Mouse (Mus musculus) lung, embryonic 16.5 days (tissue): ENCODE results near the gene Pax2. TPM values are rescaled to one million over a fixed set of nuclear protein-coding genes. Genes with fewer than 3 reads are reported as not detected.
A peak's percentile ranks its signal among the peaks of the same experiment; 100 is the strongest.

Experiments
- ATAC-seq: fragments of 200-750 bp; cut with Nextera tagmentation; 2 replicates; pipeline ENCODE4 v1.8.0; 2017; ENCODE audit warnings: low read depth, mild to moderate bottlenecking, moderate library complexity
- H3K27ac ChIP-seq: fragments of 300-500 bp; sonication (generic); 2 replicates; pipeline ENCODE4 v1.5.1; 2014; ENCODE audit warnings: mild to moderate bottlenecking, control low read depth, low read length
- H3K27me3 ChIP-seq: fragments of 300-500 bp; sonication (generic); 2 replicates; pipeline ENCODE4 v1.6.1; 2014; ENCODE audit warnings: low read depth, low read length, mixed read lengths; ENCODE audit not compliant: control insufficient read depth, insufficient read depth
- H3K36me3 ChIP-seq: fragments of 300-500 bp; sonication (generic); 2 replicates; pipeline ENCODE4 v1.6.1; 2014; ENCODE audit warnings: low read length; ENCODE audit not compliant: control insufficient read depth, insufficient read depth
- H3K4me1 ChIP-seq: fragments of 300-500 bp; sonication (generic); replicated peaks from 2 replicates; pipeline ENCODE4 v1.6.1; 2014; ENCODE audit warnings: low read length, mixed read lengths; ENCODE audit not compliant: control insufficient read depth, insufficient read depth
- H3K4me2 ChIP-seq: fragments of 300-500 bp; sonication (generic); 2 replicates; pipeline ENCODE4 v1.6.1; 2014; ENCODE audit warnings: low read depth, low read length, control low read depth
- H3K4me3 ChIP-seq: fragments of 300-500 bp; sonication (generic); 2 replicates; pipeline ENCODE4 v1.5.1; 2014; ENCODE audit warnings: mild to moderate bottlenecking, low read length, control low read depth
- H3K9ac ChIP-seq: fragments of 300-500 bp; sonication (generic); 2 replicates; pipeline ENCODE4 v1.6.1; 2014; ENCODE audit warnings: low read length, control low read depth
- H3K9me3 ChIP-seq: fragments of 300-500 bp; sonication (generic); 2 replicates; pipeline ENCODE4 v1.6.1; 2016; ENCODE audit warnings: low read length; ENCODE audit not compliant: control insufficient read depth
- WGBS: fragments of 180-500 bp; shearing (Covaris S2); extraction: QIAGEN DNeasy Blood & Tissue Kit; methylation state at CpG from one replicate; pipeline ENCODE4 v1.1.7; 2014; 5-methylcytosine and 5-hydroxymethylcytosine counted together
- polyA plus RNA-seq: library from polyadenylated mRNA; unstranded; fragments of >200 nt; fragmentation: Nextera tagmentation; extraction: Ambion mirVana; gene quantifications from 2 replicates; pipeline ENCODE4 v1.2.1, GENCODE M21; 2015

The Pax2 gene
- 0.05 TPM in 1 of 2 replicates, not detected in the other for polyA plus RNA-seq

DNA sequence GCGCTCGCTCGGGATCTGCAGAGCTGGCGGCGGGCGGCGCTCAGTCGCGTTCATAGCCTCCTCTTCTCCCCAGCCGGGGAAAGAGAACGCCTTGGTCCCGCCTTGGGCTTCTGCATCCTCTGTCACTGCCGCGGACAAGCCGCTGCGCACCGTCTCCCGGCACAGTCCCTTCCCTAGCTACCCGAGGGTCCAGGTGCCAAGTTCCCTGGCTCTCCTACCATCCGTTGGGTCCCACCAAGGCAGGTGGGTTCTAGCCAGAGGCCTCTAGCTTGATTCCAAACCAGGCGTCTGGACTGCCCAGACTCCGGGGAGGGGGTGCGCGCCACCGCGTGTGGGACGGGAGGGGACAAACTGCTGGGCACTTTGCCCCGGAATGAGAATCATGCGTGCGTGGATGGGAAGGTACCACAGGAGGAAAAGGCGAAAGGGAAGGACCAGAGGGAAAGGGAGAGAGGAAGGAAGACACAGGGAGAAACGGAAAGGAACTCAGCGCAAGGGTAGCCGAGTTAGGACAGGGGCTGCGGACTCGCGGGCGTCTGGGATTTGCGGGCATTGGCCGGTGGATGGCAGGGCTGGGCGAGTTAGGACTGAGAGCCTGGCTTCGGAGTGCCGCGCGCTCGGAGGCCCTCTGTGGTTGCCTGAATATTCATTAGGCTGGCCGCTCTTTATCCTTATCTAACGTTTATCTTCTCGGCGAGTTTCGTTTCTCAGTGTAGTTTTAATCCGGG is at the start of gene Pax2:
Gene Pax2, plus strand, starts transcription at position 353 of the 728 bp plus-strand sequence.
- Histone ChIP-seq H3K9ac (peak within 1 kb of the TSS; percentile 4; the same call in 1 of the 2 replicates), H3K4me1 (peaks cover 19% of the 10 kb centered on the region), H3K4me3 (peak within 1 kb of the TSS; percentile 46), H3K4me2 (peak within 1 kb of the TSS; percentile 73), H3K27me3 (peaks cover 90% of the 10 kb centered on the region), H3K9me3 (no peaks in the 10 kb centered on the region), H3K36me3 (no peaks in the 10 kb centered on the region), H3K27ac (no peak within 1 kb of the TSS)
- peak; percentile 32; the same call in 1 of the 2 replicates for ATAC-seq
- under 1% methylated on average over 52 of the region's 52 CpGs for WGBS

DNA sequence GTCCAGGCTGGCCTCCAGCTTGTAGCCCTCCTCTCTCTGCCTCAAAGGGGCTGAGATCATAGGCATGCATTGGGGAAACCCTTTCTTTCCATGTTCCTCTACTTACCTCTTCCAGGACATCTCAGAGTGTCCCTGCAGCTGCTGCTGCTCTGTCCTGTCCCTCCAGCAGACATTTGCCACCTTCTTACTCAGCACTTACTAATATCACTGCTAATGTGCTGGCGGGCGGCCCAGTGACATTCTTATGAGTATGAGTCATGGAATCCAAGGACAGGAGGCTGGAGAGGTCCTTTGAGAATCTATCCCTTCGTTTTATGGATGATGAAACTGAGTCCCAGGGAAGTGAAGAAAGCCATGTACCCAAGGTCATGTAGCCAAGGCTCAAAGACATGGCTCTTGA is 47.0 kb upstream of the Pax2 start:
- 0 out of 2 replicates have a peak, but pooled peaks cover 2% of the 10 kb centered on the region for H3K4me1 ChIP-seq
- WGBS: 8% methylated on average over 3 of the region's 3 CpGs
- H3K4me3 ChIP-seq: no peak overlapping the region
- H3K4me2 ChIP-seq: no peak overlapping the region
- H3K9ac ChIP-seq: no peak overlapping the region
- H3K36me3 ChIP-seq: no peaks in the 10 kb centered on the region
- H3K27me3 ChIP-seq: peaks cover 2% of the 10 kb centered on the region; the same call in 1 of the 2 replicates
- no peak overlapping the region for H3K27ac ChIP-seq
- H3K9me3 ChIP-seq: no peaks in the 10 kb centered on the region; the same call in 1 of the 2 replicates
- peak; percentile 26; the same call in 1 of the 2 replicates for ATAC-seq

DNA sequence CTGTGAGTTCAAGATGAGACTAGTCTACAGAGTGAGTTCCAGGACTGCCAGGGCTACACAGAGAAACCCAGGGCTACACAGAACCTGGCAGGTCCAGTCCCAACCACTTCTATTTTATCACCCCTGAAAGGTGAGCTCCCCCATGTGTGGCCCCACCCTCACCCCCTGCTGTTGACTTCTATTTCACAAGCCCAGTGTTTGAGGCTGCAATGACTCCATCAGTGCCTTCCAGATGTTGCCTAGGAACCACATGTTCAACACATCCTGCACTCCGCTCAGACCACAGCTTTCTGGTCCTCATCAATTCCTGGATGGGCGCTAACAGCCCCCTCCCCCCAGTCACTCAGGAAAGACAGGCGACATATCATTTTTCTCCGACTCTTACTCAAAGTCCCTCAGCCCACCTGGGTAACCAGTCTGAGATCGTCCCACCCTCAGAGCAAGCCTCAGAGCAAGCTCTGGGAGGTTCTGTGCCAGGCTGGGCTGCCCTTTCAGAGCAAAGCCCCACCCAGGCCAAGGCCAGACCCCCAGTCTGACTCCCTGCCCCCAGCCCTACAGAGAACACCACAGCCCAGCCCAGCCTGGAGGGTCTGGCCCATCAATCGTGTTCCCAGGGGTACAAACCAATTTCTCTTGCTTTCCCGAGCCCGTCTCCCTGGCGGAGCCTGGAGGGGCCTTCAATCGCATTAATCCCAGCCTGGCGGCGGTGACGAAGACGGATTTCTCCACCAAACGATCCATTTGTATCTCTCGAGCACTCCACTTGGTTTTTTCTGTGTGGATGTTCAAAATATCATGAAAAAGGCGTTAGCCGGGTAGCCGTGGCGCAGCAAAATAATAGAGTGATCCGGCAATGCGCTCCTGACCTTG is 38.9 kb upstream of the Pax2 start:
- Histone ChIP-seq H3K4me3 (no peak overlapping the region), H3K36me3 (no peaks in the 10 kb centered on the region), H3K27ac (no peak overlapping the region), H3K27me3 (peaks cover 34% of the 10 kb centered on the region), H3K4me1 (peaks cover 10% of the 10 kb centered on the region), H3K9ac (no peak overlapping the region), H3K9me3 (no peaks in the 10 kb centered on the region; the same call in 1 of the 2 replicates), H3K4me2 (no peak overlapping the region)
- WGBS: 53% methylated on average over 22 of the region's 22 CpGs
- no peak for ATAC-seq

DNA sequence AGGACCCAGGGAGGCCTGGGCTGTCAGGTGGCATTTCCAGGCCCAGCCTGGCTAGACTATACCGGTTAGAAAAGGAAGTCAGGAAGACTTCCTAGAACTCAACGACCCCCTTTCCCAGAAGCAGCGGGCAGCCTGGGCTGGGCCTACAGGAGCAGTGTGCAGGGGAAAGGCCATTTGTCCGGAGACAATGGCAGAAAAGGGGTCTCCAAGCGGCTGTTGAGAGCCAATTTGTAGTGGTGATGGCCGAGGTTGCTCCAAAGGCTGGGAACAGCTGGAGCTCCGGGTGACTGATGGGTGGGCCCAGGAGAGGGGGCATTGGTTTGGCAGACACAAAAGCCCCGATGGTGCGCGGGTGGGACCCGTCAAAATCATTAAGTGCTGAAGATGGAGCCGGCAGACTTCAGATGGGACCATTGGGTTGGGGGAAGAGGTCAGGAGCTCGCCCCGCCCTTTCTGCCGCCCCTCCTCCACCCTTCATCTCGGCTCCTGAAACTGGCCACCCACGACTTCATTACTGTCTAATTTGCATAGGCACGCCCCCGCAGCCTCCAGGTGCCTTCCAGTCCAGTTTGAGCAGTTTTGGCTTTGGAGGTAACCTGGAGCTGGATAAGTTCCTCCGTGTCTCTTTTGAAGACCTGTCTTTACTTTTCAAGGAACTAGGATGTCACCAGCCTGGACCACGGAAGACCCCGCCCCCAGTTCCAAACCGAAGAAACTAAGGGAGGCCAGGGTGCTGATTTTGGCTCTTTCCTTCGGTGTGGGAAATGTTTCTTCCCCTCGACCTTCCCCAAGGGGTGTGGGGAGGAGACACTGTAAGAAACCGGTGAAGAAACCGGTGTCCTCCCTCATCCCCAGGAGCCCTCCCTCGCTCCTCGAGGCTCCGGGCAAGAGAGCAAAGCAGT is 36.3 kb upstream of the Pax2 start:
- peaks cover 15% of the 10 kb centered on the region for H3K4me1 ChIP-seq
- H3K36me3 ChIP-seq: no peaks in the 10 kb centered on the region
- no peak overlapping the region for H3K9ac ChIP-seq
- no peaks in the 10 kb centered on the region for H3K9me3 ChIP-seq
- H3K27me3 ChIP-seq: peaks cover 54% of the 10 kb centered on the region
- H3K4me3 ChIP-seq: peak overlapping the region; percentile 47
- 4% methylated on average over 30 of the region's 30 CpGs for WGBS
- H3K4me2 ChIP-seq: peak overlapping the region; percentile 80
- no peak overlapping the region for H3K27ac ChIP-seq
- ATAC-seq: peak; percentile 35; the same call in 1 of the 2 replicates

DNA sequence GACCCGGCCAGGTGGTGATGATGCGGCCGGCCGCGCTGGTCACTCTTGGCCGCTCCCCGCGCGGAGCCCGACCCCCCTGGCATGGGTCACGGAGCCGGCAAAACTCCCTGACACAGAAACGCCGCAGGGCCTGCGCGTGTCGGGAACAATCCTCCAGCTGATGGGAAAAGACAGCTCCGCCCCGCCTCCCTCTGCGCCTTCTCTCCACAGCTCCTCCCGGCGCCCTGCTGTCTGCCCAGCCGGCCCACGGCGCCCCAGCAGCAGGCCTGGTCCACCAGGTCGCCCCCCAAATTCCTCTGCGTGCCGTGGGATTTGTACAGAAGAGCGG is 35.7 kb upstream of the Pax2 start:
- WGBS: under 1% methylated on average over 29 of the region's 29 CpGs
- H3K4me2 ChIP-seq: peak overlapping the region; percentile 80
- H3K36me3 ChIP-seq: no peaks in the 10 kb centered on the region
- H3K27me3 ChIP-seq: peaks cover 60% of the 10 kb centered on the region
- H3K9ac ChIP-seq: peak overlapping the region; percentile 58
- no peak overlapping the region for H3K27ac ChIP-seq
- peaks cover 15% of the 10 kb centered on the region for H3K4me1 ChIP-seq
- no peaks in the 10 kb centered on the region for H3K9me3 ChIP-seq
- peak; percentile 65; the same call in 1 of the 2 replicates for ATAC-seq
- peak overlapping the region; percentile 47 for H3K4me3 ChIP-seq

DNA sequence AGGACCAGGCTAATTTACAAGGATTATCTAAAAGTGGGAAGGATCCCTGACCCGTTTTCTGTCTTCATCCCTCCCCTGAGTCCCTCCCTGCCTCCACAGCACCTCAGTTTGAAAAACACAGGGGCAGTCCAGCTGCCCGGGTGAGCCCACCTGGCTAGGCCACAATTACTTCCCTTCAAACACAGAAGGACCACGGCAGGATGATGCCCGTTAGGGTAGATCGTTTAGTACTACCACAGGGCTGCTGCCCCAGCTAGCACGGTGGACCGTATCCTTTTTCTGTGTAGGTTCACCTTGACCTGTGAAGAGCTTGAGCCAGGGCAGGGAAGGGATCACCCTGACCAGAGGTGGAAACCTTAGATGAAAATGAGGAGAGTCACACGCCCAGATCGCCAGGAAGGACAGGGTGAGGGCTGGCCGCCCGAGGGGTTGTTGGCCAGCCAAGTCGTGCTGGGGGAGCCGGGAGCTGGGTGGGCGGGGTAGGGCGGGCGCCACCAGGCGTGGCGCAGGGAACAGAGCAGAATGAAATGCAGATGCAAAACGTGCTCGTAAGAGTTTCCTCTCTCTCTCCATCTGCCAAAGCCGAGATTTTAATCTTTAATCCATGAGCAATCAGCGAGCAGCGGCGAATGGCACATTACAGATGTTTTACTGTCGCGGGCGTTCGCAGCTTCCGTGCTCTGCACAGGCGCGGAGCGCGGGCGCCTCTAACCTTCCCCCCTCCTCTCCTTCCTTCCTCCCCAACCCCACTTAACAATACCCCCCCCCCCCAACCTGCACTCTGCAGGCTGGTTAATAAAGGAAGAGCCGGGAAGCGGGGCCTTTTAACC is 32.0 kb upstream of the Pax2 start:
- H3K4me2 ChIP-seq: peak overlapping the region; percentile 58
- peak overlapping the region; percentile 28; the same call in 1 of the 2 replicates for H3K9ac ChIP-seq
- H3K4me3 ChIP-seq: peak overlapping the region; percentile 38
- 2% methylated on average over 35 of the region's 36 CpGs for WGBS
- peaks cover 61% of the 10 kb centered on the region for H3K27me3 ChIP-seq
- 0 out of 2 replicates have a peak, but pooled peaks have one; percentile 13 for ATAC-seq
- no peaks in the 10 kb centered on the region for H3K9me3 ChIP-seq
- H3K4me1 ChIP-seq: peaks cover 19% of the 10 kb centered on the region
- H3K36me3 ChIP-seq: no peaks in the 10 kb centered on the region
- H3K27ac ChIP-seq: no peak overlapping the region

DNA sequence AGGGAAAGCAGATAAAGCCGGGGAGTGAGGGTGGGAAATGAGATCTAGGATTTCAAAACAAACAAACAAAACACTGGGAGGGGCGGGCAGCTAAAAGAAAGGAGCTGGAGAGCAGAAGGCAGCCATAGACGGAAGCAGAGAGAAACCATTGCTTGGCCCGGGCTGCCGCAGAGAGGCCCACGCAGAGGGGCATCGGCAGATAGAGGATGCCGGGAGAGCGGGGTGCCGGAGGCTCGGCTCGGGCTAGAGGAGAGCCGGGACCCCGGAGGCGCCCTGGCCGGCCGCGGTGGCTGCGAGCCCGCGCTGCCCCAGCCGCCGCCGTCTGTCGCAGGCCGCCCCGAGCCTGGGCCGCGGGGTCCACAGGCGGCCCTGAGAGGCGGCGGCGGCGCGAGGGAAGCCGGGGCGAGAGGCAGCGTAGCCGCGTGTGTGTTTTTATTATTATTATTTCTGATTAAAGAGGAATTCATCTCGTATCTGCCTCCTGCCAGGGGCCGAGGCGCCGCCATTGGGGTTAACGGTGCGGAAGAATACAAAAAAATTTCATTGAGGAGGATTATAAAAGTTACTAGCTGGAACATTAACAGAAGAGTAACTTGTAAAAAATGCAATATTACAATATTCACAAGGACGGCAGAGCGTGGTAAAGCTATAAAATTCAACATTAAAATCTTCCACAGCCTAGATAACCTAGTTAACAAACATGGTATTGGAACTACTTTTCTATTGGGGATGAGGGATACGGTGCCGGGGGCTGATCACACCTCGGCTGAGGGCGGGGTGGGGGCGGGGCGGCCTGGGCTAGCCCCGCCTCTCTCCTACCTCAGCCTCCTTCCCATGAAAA is 29.7 kb upstream of the Pax2 start:
- H3K27me3 ChIP-seq: peaks cover 51% of the 10 kb centered on the region
- under 1% methylated on average over 50 of the region's 55 CpGs for WGBS
- H3K27ac ChIP-seq: 0 out of 2 replicates have a peak overlapping the region, but pooled peaks have one; percentile 25
- H3K9me3 ChIP-seq: no peaks in the 10 kb centered on the region
- no peaks in the 10 kb centered on the region for H3K36me3 ChIP-seq
- H3K9ac ChIP-seq: peak overlapping the region; percentile 81
- H3K4me3 ChIP-seq: peak overlapping the region; percentile 59
- peak overlapping the region; percentile 82 for H3K4me2 ChIP-seq
- H3K4me1 ChIP-seq: peaks cover 9% of the 10 kb centered on the region; the same call in 1 of the 2 replicates
- ATAC-seq: peak; percentile 78; the same call in 1 of the 2 replicates
